Mouse (Mus musculus): ENCODE measurements at regions not wholly inside any gene's neighbourhood (a gene's known extent, or its start where the extent isn't known, plus 50 kb on each side); places are given as distances from the start of the nearest gene placed in this dataset.
A peak's percentile ranks its signal among the peaks of the same experiment; 100 is the strongest.

- Histone ChIP-seq H3K36me3 (no peaks in the 10 kb centered on the region), H3K4me2 (no peak overlapping the region), H3K9ac (no peak overlapping the region), H3K9me3 (replicated peaks) (no peaks in the 10 kb centered on the region), H3K27ac (no peak overlapping the region), H3K4me1 (replicated peaks) (no peaks in the 10 kb centered on the region), H3K4me3 (replicated peaks) (no peak overlapping the region), H3K27me3 (no peaks in the 10 kb centered on the region)
- ATAC-seq (ENCODE audit: low read depth) (no peak), DNase-seq (no peak)
- 87% methylated on average over 6 of the region's 6 CpGs for WGBS (ENCODE audit: insufficient replicate concordance)
Measured at GRCm38 (mm10) chr10:111912561-111912960, 59.9 kb upstream of the Krr1 start.

DNA sequence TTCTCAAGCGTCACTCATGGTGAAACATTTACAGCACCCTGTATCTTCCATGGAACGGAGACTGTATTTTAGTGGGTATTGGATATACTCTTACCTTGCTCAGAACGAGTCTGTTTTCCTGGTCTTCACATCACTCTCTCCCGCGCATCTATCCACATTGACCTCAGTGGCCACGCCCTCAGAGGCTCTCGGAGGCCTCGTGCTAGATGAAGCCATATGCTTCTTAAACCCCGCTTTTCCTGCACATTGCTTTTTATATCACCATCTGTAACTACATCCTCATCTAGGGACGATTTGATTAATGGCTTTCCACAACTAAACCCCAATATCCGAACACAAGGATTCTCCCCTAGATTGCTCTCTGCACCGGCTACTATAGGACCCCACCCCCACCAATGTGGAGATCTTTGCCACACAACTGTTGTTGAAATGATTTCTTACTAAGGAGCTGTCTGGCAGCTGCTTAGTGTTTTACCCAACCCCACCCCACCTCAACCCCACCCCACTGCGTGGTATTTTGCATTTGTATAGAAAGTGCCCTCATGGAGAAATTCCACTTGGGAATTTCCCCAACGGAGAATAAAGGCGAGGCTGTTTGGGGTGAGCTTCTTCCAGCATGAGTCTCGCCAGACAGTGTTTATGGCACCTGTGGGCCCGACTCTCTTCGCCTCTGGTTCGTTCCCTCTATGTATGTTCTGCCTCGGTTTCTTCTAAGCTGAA lies 59.2 kb upstream of the Krr1 start:
- ATAC-seq (ENCODE audit: low read depth) (no peak), DNase-seq (no peak)
- Histone ChIP-seq H3K27me3 (no peaks in the 10 kb centered on the region), H3K9ac (no peak overlapping the region), H3K27ac (no peak overlapping the region), H3K4me1 (replicated peaks) (no peaks in the 10 kb centered on the region), H3K9me3 (replicated peaks) (no peaks in the 10 kb centered on the region), H3K4me2 (no peak overlapping the region), H3K36me3 (no peaks in the 10 kb centered on the region), H3K4me3 (replicated peaks) (no peak overlapping the region)
- 76% methylated on average over 20 of the region's 20 CpGs for WGBS (ENCODE audit: insufficient replicate concordance)

GRCm38 (mm10) chr10:111914231-111914630 lies 58.2 kb upstream of the Krr1 start:
- H3K4me3 ChIP-seq (replicated peaks) = no peak overlapping the region
- 62% methylated on average over 4 of the region's 4 CpGs for WGBS (ENCODE audit: insufficient replicate concordance)
- H3K4me1 ChIP-seq (replicated peaks) = peaks cover 5% of the 10 kb centered on the region

GRCm38 (mm10) chr10:111918071-111918507 lies 54.4 kb upstream of the Krr1 start:
- Histone ChIP-seq H3K36me3 (no peaks in the 10 kb centered on the region), H3K9ac (no peak overlapping the region), H3K4me3 (replicated peaks) (no peak overlapping the region), H3K9me3 (replicated peaks) (no peaks in the 10 kb centered on the region), H3K4me2 (no peak overlapping the region), H3K4me1 (replicated peaks) (peaks cover 14% of the 10 kb centered on the region), H3K27me3 (no peaks in the 10 kb centered on the region), H3K27ac (no peak overlapping the region)
- no peak for ATAC-seq (ENCODE audit: low read depth)
- 66% methylated on average over 3 of the region's 3 CpGs for WGBS (ENCODE audit: insufficient replicate concordance)
- no peak for DNase-seq

More at GRCm38 (mm10) chr10:111914231-111914630, 58.2 kb upstream of the Krr1 start:
- no peaks in the 10 kb centered on the region for H3K9me3 ChIP-seq (replicated peaks)
- DNase-seq (no peak), ATAC-seq (ENCODE audit: low read depth) (no peak)
- no peak overlapping the region for H3K4me2 ChIP-seq
- H3K27me3 ChIP-seq = no peaks in the 10 kb centered on the region
- no peak overlapping the region for H3K9ac ChIP-seq
- H3K27ac ChIP-seq = no peak overlapping the region
- no peaks in the 10 kb centered on the region for H3K36me3 ChIP-seq

DNA sequence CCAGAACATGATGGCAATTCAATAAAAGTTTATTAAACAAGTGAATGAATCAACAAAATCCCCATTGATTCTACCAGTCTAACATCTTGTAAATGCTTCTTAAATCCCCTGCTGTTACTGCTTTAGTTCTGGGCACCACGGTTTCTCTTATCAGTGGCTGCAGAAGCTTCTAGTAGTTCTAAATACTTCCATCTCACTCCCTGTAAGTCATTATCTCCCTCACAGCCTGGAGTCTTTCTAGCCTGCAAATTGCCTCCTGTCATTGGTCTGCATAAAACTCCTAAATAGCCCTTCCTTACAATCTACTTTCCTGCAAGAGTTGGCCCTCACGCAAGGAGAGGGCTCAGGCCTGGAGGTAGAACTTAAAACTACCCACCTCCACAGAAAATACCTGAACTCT lies 53.0 kb upstream of the Krr1 start:
- ATAC-seq (ENCODE audit: low read depth) (peak; percentile 87), DNase-seq (peak; percentile 20)
- Histone ChIP-seq H3K27me3 (no peaks in the 10 kb centered on the region), H3K4me1 (replicated peaks) (peaks cover 19% of the 10 kb centered on the region), H3K27ac (no peak overlapping the region), H3K4me2 (no peak overlapping the region), H3K9me3 (replicated peaks) (no peaks in the 10 kb centered on the region), H3K36me3 (no peaks in the 10 kb centered on the region), H3K9ac (no peak overlapping the region), H3K4me3 (replicated peaks) (no peak overlapping the region)
- WGBS (ENCODE audit: insufficient replicate concordance) = 4% methylated on average over 2 of the region's 2 CpGs

DNA sequence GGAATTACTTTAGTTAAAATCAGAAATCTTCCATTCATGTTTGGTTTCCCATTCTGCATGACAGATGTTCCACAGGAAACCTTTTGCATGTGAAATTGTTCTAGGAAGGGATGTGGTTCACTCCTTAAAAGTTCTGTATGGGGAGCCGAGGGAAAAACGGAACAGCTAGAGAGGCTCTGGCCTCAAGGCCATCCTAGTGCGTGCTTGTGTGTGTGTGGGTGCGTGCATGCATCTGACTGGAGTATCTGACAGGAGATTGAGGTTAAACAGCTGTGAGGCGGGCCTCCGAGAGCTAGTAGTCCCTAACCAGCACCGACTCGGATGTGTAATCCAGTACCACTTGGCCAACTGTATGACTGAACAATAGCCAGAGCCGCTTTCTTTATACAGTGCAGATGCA lies 51.0 kb upstream of the Krr1 start:
- H3K4me1 ChIP-seq (replicated peaks) = peaks cover 24% of the 10 kb centered on the region
- no peak overlapping the region for H3K9ac ChIP-seq
- DNase-seq (no peak), ATAC-seq (ENCODE audit: low read depth) (no peak)
- H3K27me3 ChIP-seq = 0 out of 2 replicates have a peak, but pooled peaks cover 5% of the 10 kb centered on the region
- no peak overlapping the region for H3K4me2 ChIP-seq
- no peak overlapping the region for H3K4me3 ChIP-seq (replicated peaks)
- no peaks in the 10 kb centered on the region for H3K9me3 ChIP-seq (replicated peaks)
- no peaks in the 10 kb centered on the region for H3K36me3 ChIP-seq
- 47% methylated on average over 9 of the region's 9 CpGs for WGBS (ENCODE audit: insufficient replicate concordance)
- no peak overlapping the region for H3K27ac ChIP-seq

Measured in liver, embryonic 13.5 days (tissue).